Mouse (Mus musculus) bone marrow, adult 2 months (tissue): Measurements from ENCODE around the gene Crebl2.

Source experiments
- CTCF ChIP-seq: fragments of 200-500 bp; IDR thresholded peaks from 2 replicates; pipeline ENCODE4 v1.5.1; 2011; ENCODE audit warnings: low read length, control low read depth; ENCODE audit not compliant: control insufficient read depth, insufficient read depth
- POLR2A ChIP-seq: fragments of 200-500 bp; IDR thresholded peaks from 2 replicates; pipeline ENCODE4 v1.6.1; 2011; ENCODE audit warnings: low read depth, mild to moderate bottlenecking, control low read depth, low read length, borderline replicate concordance; ENCODE audit not compliant: control insufficient read depth

DNA sequence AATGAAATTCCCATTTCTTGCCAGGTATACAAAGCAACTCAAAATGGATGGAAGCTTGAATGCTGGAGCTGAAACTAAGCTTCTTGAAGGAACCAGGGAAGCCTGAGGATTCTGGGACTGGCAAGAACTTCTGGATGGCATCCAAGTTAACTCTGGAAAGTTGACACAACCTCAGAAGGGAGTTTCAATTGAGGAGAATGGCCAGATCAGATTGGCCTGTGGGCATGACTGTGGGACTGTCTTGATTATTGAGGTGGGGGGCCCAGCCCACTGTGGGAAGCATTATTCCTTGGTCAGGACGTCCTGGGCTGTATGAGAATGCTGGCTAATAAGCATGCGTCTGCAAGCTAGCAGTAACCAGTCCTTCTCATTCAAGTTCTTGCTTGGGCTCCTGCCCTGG lies 50.1 kb downstream of the Crebl2 start:
- TF ChIP-seq CTCF, result no peak
- TF ChIP-seq POLR2A, result no peak
